Mouse (Mus musculus) small intestine, adult 2 months (tissue): ENCODE data around the gene Pigw. TPM values are rescaled to one million over a fixed set of nuclear protein-coding genes. Genes with fewer than 3 reads are reported as not detected.
A peak's percentile ranks its signal among the peaks of the same experiment; 100 is the strongest.
"Not testable (repeated sequence)": the region's sequence is repeated elsewhere in the genome, so short reads cannot be mapped to it uniquely, and the experiment has no call there.

Experiments used
- H3K27ac ChIP-seq: fragments of 200-500 bp; 2 replicates; pipeline ENCODE4 v1.5.1; 2012; ENCODE audit warnings: low read depth, low read length, control low read depth, inconsistent platforms; ENCODE audit not compliant: insufficient read depth
- H3K27me3 ChIP-seq: fragments of 200-500 bp; 2 replicates; pipeline ENCODE4 v1.6.1; 2012; ENCODE audit warnings: mild to moderate bottlenecking, moderate library complexity, low read length, inconsistent platforms; ENCODE audit not compliant: control insufficient read depth, insufficient read depth
- H3K36me3 ChIP-seq: fragments of 200-500 bp; 2 replicates; pipeline ENCODE4 v1.6.1; 2012; ENCODE audit warnings: mild to moderate bottlenecking, low read length, control low read depth, inconsistent platforms; ENCODE audit not compliant: control insufficient read depth, insufficient read depth
- H3K4me1 ChIP-seq: fragments of 200-500 bp; 2 replicates; pipeline ENCODE4 v1.6.1; 2012; ENCODE audit warnings: low read length, inconsistent platforms, mixed read lengths; ENCODE audit not compliant: control insufficient read depth, insufficient read depth, insufficient read length
- H3K4me3 ChIP-seq: fragments of 200-500 bp; 2 replicates; pipeline ENCODE4 v1.5.1; 2012; ENCODE audit warnings: low read depth, mild to moderate bottlenecking, control low read depth, inconsistent platforms, low read length, moderate library complexity
- CTCF ChIP-seq: fragments of 200-500 bp; IDR thresholded peaks from 2 replicates; pipeline ENCODE4 v1.5.1; 2012; ENCODE audit warnings: low read depth, mild to moderate bottlenecking, control low read depth, inconsistent platforms, low read length, moderate library complexity, mixed read lengths; ENCODE audit not compliant: insufficient replicate concordance, insufficient read length; ENCODE audit errors: extremely low read depth
- POLR2A ChIP-seq: fragments of 200-500 bp; IDR thresholded peaks from 2 replicates; pipeline ENCODE4 v1.6.1; 2012; ENCODE audit warnings: low read depth, mild to moderate bottlenecking, control low read depth, inconsistent platforms, low read length, moderate library complexity
- WGBS: fragments of 180-500 bp; shearing (Covaris S2); methylation state at CpG from one replicate; pipeline ENCODE4 v1.1.7; 2018; 5-methylcytosine and 5-hydroxymethylcytosine counted together
- polyA plus RNA-seq: library from polyadenylated mRNA; depleted of rRNA; stranded (reverse); fragments of >200 nt; gene quantifications from 2 replicates; pipeline ENCODE4 v1.2.3, GENCODE M21; 2012

Pigw gene
- polyA plus RNA-seq, 1 experiment, result 0.98 TPM

- H3K4me1 ChIP-seq, result peaks cover 2% of the 10 kb centered on the region; the same call in 1 of the 2 replicates
- peak overlapping the region; percentile 95 for H3K27ac ChIP-seq
- WGBS, result under 1% methylated on average over 7 of the region's 7 CpGs
- no peak overlapping the region; the same call in 1 of the 2 replicates for H3K4me3 ChIP-seq
- H3K27me3 ChIP-seq, result no peaks in the 10 kb centered on the region
- TF ChIP-seq POLR2A (no peak), CTCF (no peak)
- peaks cover 10% of the 10 kb centered on the region; the same call in 1 of the 2 replicates for H3K36me3 ChIP-seq
Observed at GRCm38 (mm10) chr11:84868786-84869259, 11.3 kb downstream of the Pigw start.

- WGBS, result 42% methylated on average over 2 of the region's 2 CpGs
Observed at GRCm38 (mm10) chr11:84867586-84867985, 12.5 kb downstream of the Pigw start.

GRCm38 (mm10) chr11:84865268-84865667, 14.8 kb downstream of the Pigw start:
- Histone ChIP-seq H3K36me3 (peaks cover 23% of the 10 kb centered on the region), H3K4me3 (no peak overlapping the region), H3K27me3 (no peaks in the 10 kb centered on the region), H3K27ac (no peak overlapping the region), H3K4me1 (peaks cover 2% of the 10 kb centered on the region; the same call in 1 of the 2 replicates)
- no peak for TF ChIP-seq POLR2A
- TF ChIP-seq CTCF, result no peak
- WGBS, result 20% methylated on average over 2 of the region's 2 CpGs

More at GRCm38 (mm10) chr11:84867586-84867985, 12.5 kb downstream of the Pigw start:
- H3K4me1 ChIP-seq, result peaks cover 2% of the 10 kb centered on the region; the same call in 1 of the 2 replicates
- TF ChIP-seq CTCF (no peak), POLR2A (no peak)
- peaks cover 15% of the 10 kb centered on the region; the same call in 1 of the 2 replicates for H3K36me3 ChIP-seq
- no peaks in the 10 kb centered on the region for H3K27me3 ChIP-seq
- H3K27ac ChIP-seq, result no peak overlapping the region
- no peak overlapping the region for H3K4me3 ChIP-seq

GRCm38 (mm10) chr11:84855285-84855684, 24.8 kb downstream of the Pigw start:
- Histone ChIP-seq H3K27me3 (no peaks in the 10 kb centered on the region), H3K27ac (no peak overlapping the region), H3K4me3 (no peak overlapping the region), H3K4me1 (no peaks in the 10 kb centered on the region), H3K36me3 (peaks cover 54% of the 10 kb centered on the region)
- WGBS, result 92% methylated on average over 6 of the region's 6 CpGs
- TF ChIP-seq CTCF (no peak), POLR2A (no peak)

- Histone ChIP-seq H3K4me1 (no peaks in the 10 kb centered on the region), H3K36me3 (peaks cover 58% of the 10 kb centered on the region), H3K27me3 (no peaks in the 10 kb centered on the region), H3K27ac (no peak overlapping the region), H3K4me3 (no peak overlapping the region)
- 76% methylated on average over 7 of the region's 7 CpGs for WGBS
- TF ChIP-seq POLR2A, result no peak
- no peak for TF ChIP-seq CTCF
Observed at GRCm38 (mm10) chr11:84847475-84848090, 32.5 kb downstream of the Pigw start.

- WGBS, result 94% methylated on average over 15 of the region's 15 CpGs
- H3K36me3 ChIP-seq, result peaks cover 58% of the 10 kb centered on the region
- H3K27ac ChIP-seq, result no peak overlapping the region
Observed at GRCm38 (mm10) chr11:84846741-84847474, 33.2 kb downstream of the Pigw start.

GRCm38 (mm10) chr11:84839330-84839729, 40.8 kb downstream of the Pigw start:
- no peaks in the 10 kb centered on the region for H3K27me3 ChIP-seq
- no peak overlapping the region for H3K27ac ChIP-seq
- TF ChIP-seq POLR2A (no peak), CTCF (no peak)
- WGBS, result 96% methylated on average over 2 of the region's 2 CpGs
- no peak overlapping the region for H3K4me3 ChIP-seq
- peaks cover 62% of the 10 kb centered on the region for H3K36me3 ChIP-seq
- H3K4me1 ChIP-seq, result no peaks in the 10 kb centered on the region

More at GRCm38 (mm10) chr11:84846741-84847474, 33.2 kb downstream of the Pigw start:
- no peak overlapping the region for H3K4me3 ChIP-seq
- no peaks in the 10 kb centered on the region for H3K27me3 ChIP-seq
- no peaks in the 10 kb centered on the region for H3K4me1 ChIP-seq
- TF ChIP-seq CTCF (no peak), POLR2A (no peak)

GRCm38 (mm10) chr11:84829495-84829894, 50.6 kb downstream of the Pigw start:
- not testable (repeated sequence) for H3K27me3 ChIP-seq
- H3K36me3 ChIP-seq, result peaks cover 40% of the 10 kb centered on the region

More at GRCm38 (mm10) chr11:84829495-84829894, 50.6 kb downstream of the Pigw start:
- Histone ChIP-seq H3K27ac (peak overlapping the region; percentile 86), H3K4me3 (peak overlapping the region; percentile 79; the same call in 1 of the 2 replicates), H3K4me1 (peaks cover 10% of the 10 kb centered on the region)
- 36% methylated on average over 11 of the region's 11 CpGs for WGBS
